Mouse (Mus musculus): ENCODE measurements around the gene Sema4a. TPM values are rescaled to one million over a fixed set of nuclear protein-coding genes. Genes with fewer than 3 reads are reported as not detected.

Sema4a gene
- polyA plus RNA-seq, 1 experiment from 2014 or later, result 17.6 TPM

DNA sequence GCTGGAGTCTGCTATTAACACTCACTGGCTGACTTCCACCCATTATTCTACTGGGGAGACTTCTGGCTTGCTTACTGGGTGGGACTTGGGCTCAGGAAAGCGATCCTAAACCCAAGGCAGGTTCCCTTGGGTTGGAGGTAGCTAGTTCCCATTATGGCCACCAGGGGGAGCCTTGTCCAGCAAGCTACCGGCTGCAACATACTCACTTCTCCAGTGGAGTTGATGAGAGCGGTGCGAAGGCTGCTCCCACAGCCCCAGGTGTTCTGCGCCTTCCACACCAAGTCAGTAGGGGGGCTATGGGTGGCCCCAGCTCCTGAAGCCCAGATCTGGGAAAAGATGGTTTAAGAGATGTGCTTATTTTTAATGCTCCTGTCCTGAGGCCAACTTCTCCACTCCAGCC is 22.6 kb upstream of the Sema4a start:
- Histone ChIP-seq H3K27ac (no peak overlapping the region), H3K9ac (no peak overlapping the region), H3K4me2 (no peak overlapping the region), H3K4me3 (no peak overlapping the region), H3K27me3 (replicated peaks) (peaks cover 61% of the 10 kb centered on the region), H3K4me1 (peaks cover 6% of the 10 kb centered on the region), H3K36me3 (peaks cover 81% of the 10 kb centered on the region), H3K9me3 (replicated peaks) (no peaks in the 10 kb centered on the region)
- 10% methylated on average over 5 of the region's 5 CpGs for WGBS (ENCODE audit: insufficient replicate concordance)
- ATAC-seq, result peak; percentile 61

DNA sequence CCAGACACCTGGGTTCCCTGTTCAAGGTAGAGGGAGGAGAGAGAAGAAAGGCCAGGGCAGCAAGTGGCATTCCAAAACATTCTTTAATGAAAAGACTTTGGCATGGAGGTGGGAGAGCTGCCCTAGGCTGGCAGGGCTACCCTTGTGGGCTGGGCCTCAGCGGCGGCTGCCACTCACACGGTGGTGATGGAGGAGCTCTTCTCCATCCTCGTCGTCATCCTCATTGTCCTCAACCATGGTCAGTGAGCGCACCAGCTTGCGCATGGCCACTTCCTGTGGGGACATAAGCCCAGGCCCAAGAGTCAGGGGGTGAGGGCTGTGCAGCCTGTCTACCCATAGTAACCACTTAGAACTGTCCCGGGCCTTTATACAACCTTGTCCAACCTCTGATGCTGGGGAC is 22.2 kb upstream of the Sema4a start:
- Histone ChIP-seq H3K4me2 (no peak overlapping the region), H3K36me3 (peaks cover 76% of the 10 kb centered on the region), H3K27me3 (replicated peaks) (peaks cover 61% of the 10 kb centered on the region), H3K27ac (no peak overlapping the region), H3K4me3 (no peak overlapping the region), H3K4me1 (peaks cover 3% of the 10 kb centered on the region; the same call in 1 of the 2 replicates), H3K9me3 (replicated peaks) (no peaks in the 10 kb centered on the region), H3K9ac (no peak overlapping the region)
- 0 out of 2 replicates have a peak, but pooled peaks have one; percentile 9 for ATAC-seq
- WGBS (ENCODE audit: insufficient replicate concordance), result 68% methylated on average over 8 of the region's 8 CpGs

DNA sequence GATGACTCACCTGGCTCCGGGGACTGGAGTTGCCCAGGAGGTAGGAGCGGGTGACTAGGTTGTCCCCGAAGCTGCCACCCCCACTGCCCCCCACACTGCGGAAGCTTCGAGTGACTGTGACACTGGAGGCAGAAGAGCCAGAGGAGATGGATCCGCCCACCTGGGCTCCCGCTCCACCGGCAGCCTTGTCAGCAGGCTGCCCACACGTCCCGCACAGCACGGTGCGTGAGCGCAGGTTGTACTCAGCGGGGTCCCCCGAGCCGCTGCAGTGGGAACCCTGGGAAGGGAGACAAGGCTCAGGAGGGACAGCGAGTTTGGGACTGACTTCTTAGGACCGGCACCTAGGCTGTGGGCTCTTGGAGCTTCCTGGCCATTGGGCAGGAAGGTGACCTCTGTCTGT is 21.4 kb upstream of the Sema4a start:
- Histone ChIP-seq H3K4me3 (no peak overlapping the region), H3K36me3 (peaks cover 68% of the 10 kb centered on the region), H3K27ac (no peak overlapping the region), H3K27me3 (replicated peaks) (peaks cover 61% of the 10 kb centered on the region), H3K4me2 (no peak overlapping the region), H3K4me1 (peaks cover 7% of the 10 kb centered on the region), H3K9me3 (replicated peaks) (no peaks in the 10 kb centered on the region), H3K9ac (no peak overlapping the region)
- WGBS (ENCODE audit: insufficient replicate concordance), result 50% methylated on average over 18 of the region's 18 CpGs
- ATAC-seq, result no peak

DNA sequence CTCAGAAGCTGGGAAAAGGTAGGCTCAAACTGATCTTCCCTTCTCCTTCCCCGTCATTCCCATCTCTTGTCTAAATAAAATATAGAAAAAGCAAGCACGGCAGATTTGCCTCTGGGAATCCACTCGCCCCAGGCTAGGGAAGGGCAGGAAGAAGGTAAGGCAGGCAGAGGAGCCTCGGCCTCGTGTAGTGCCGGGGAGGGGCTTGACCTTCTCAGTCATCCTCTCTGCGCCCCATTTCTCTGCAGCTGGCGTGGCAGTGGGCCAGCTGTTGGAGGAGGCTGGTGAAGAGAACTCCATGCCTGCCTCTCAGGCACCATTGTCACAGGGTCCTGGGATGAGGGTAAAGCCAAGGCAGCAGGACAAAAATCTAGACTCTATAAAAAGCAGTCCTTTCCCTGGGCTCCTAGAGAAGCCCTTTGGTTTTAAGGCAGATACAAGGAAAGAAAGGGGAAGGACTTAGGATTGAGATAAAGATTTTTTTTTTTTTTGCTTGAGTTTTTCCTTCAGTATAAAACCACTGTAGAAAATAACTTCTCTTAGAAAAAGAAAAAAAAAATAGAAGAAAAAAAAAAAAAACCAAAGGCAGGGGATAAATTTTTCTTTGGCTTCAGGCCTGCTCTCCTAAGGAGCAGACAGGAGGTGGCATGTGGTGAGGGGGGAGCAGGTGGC is 20.5 kb upstream of the Sema4a start:
- Histone ChIP-seq H3K4me1 (peaks cover 7% of the 10 kb centered on the region), H3K27me3 (replicated peaks) (peaks cover 54% of the 10 kb centered on the region), H3K4me2 (no peak overlapping the region), H3K27ac (no peak overlapping the region), H3K9me3 (replicated peaks) (no peaks in the 10 kb centered on the region), H3K36me3 (peaks cover 59% of the 10 kb centered on the region), H3K4me3 (no peak overlapping the region), H3K9ac (no peak overlapping the region)
- no peak for ATAC-seq
- 64% methylated on average over 8 of the region's 8 CpGs for WGBS (ENCODE audit: insufficient replicate concordance)

DNA sequence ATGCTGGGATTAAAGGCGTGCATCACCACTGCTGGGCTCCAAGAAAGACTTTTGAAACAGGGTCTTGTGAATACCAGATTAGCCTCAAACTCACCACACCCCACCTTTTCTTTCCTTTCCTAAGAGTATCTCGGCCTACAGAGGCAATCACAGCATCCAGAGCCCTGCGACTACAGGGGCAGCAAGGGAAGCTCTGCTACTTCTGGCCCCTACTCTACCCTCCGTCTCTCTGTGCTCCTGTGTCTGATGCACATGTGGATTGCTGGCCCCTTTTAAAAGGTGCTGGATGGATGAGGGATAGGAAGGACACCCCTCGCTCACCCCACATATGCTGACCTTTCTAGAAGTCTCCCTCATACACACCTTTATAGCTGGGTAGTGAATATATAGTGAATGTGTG is 19.7 kb upstream of the Sema4a start:
- Histone ChIP-seq H3K27ac (no peak overlapping the region), H3K4me1 (peaks cover 7% of the 10 kb centered on the region), H3K9me3 (replicated peaks) (no peaks in the 10 kb centered on the region), H3K4me3 (no peak overlapping the region), H3K27me3 (replicated peaks) (peaks cover 46% of the 10 kb centered on the region), H3K4me2 (no peak overlapping the region), H3K36me3 (peaks cover 51% of the 10 kb centered on the region), H3K9ac (no peak overlapping the region)
- WGBS (ENCODE audit: insufficient replicate concordance), result 76% methylated on average over 5 of the region's 5 CpGs
- no peak for ATAC-seq

DNA sequence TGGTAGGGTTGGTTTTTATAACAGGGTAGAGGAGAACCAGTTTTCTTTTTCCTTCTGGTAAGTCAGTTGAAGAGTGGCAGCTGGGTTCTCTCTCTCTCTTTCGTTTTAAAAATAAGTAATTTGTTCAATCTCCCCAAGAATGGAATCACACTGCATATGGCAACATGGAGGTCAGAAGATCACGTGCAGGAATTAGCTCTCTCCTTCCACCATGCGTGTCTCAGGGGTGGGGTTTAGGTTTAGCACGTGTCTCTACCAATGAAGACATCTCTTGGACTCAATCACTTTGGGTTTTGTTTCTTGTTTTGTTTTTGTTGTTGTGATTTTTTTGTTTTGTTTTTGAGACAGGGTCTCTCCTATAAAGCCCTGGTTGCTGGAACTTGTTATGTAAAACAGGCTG is 18.8 kb upstream of the Sema4a start:
- no peaks in the 10 kb centered on the region for H3K9me3 ChIP-seq (replicated peaks)
- H3K27ac ChIP-seq, result no peak overlapping the region
- peaks cover 43% of the 10 kb centered on the region for H3K36me3 ChIP-seq
- ATAC-seq, result no peak
- WGBS (ENCODE audit: insufficient replicate concordance), result 75% methylated on average over 4 of the region's 4 CpGs
- H3K9ac ChIP-seq, result no peak overlapping the region
- H3K4me1 ChIP-seq, result peaks cover 7% of the 10 kb centered on the region
- H3K27me3 ChIP-seq (replicated peaks), result peaks cover 38% of the 10 kb centered on the region
- no peak overlapping the region for H3K4me3 ChIP-seq
- H3K4me2 ChIP-seq, result no peak overlapping the region

DNA sequence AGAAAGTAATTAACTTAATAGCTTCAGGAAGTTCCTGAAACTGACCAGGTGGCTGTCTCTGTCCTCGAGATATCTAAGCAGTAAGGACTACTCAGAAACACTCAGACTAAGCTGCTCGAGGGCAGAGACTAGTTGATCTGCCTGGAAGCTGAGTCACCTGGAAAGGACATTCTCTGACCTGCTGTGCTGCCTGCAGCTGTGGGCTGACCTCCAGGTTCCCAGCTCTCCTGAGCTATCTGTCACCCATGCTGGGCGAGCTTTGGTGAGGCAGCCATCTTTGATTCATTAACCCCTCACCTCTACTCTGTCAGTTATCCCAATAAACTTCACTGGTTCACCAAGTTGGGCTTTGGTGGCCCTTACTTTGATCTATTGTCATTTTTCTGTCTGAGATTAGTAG is 18.2 kb upstream of the Sema4a start:
- no peak overlapping the region for H3K9ac ChIP-seq
- peaks cover 7% of the 10 kb centered on the region for H3K4me1 ChIP-seq
- no peak overlapping the region for H3K27ac ChIP-seq
- ATAC-seq, result no peak
- no peaks in the 10 kb centered on the region for H3K9me3 ChIP-seq (replicated peaks)
- H3K4me3 ChIP-seq, result no peak overlapping the region
- no peak overlapping the region for H3K4me2 ChIP-seq
- 51% methylated on average over 3 of the region's 3 CpGs for WGBS (ENCODE audit: insufficient replicate concordance)
- peaks cover 36% of the 10 kb centered on the region for H3K36me3 ChIP-seq
- H3K27me3 ChIP-seq (replicated peaks), result peaks cover 32% of the 10 kb centered on the region

DNA sequence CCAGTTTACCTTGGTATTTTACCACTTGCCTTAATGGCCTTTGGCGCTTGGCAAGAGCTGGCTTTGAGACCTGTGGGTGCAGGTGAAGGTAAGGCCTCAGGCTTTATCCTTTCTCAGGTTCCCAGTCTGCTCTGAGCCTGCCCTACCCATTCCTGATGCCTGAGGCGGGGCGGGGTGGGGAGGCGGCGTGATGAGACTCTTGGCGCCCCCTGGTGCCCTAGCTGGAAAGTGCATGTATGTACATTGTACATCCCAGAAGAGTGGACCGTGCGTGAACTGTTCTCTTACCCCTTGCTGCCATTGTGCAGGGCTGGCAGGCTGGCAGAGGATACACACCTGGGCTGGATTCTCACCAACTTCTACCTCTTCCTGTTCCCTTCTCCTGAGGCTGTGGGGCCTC is 16.8 kb upstream of the Sema4a start:
- no peak overlapping the region for H3K9ac ChIP-seq
- H3K36me3 ChIP-seq, result peaks cover 22% of the 10 kb centered on the region
- no peaks in the 10 kb centered on the region for H3K9me3 ChIP-seq (replicated peaks)
- no peak overlapping the region for H3K27ac ChIP-seq
- H3K27me3 ChIP-seq (replicated peaks), result peaks cover 18% of the 10 kb centered on the region
- peaks cover 7% of the 10 kb centered on the region; the same call in 1 of the 2 replicates for H3K4me1 ChIP-seq
- peak; percentile 71; the same call in 1 of the 2 replicates for ATAC-seq
- 3% methylated on average over 8 of the region's 8 CpGs for WGBS (ENCODE audit: insufficient replicate concordance)
- no peak overlapping the region for H3K4me3 ChIP-seq
- no peak overlapping the region for H3K4me2 ChIP-seq

DNA sequence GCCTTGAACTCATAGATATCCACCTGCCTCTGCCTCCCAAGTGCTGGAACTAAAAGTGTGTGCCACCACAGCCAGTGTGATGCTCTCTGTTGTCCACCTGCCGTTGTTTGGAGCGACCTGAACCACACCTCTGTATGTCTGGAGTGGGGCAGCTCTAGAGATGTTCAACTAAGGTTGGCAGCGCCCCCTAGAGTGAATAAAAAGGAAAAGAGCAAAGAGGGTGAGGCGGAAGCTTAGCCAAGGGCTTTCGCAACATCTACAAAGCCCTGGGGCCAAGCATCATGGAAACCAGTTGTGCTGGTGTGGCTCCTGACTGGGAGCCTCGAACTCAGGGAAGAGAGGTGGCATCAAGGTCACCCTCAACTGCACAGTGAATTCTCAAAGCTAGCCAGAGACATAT is 15.4 kb upstream of the Sema4a start:
- Histone ChIP-seq H3K4me1 (peaks cover 7% of the 10 kb centered on the region; the same call in 1 of the 2 replicates), H3K9me3 (replicated peaks) (no peaks in the 10 kb centered on the region), H3K4me3 (no peak overlapping the region), H3K4me2 (no peak overlapping the region), H3K9ac (no peak overlapping the region), H3K36me3 (peaks cover 9% of the 10 kb centered on the region), H3K27me3 (replicated peaks) (peaks cover 9% of the 10 kb centered on the region), H3K27ac (no peak overlapping the region)
- ATAC-seq, result peak; percentile 42; the same call in 1 of the 2 replicates
- WGBS (ENCODE audit: insufficient replicate concordance), result 47% methylated on average over 6 of the region's 6 CpGs

DNA sequence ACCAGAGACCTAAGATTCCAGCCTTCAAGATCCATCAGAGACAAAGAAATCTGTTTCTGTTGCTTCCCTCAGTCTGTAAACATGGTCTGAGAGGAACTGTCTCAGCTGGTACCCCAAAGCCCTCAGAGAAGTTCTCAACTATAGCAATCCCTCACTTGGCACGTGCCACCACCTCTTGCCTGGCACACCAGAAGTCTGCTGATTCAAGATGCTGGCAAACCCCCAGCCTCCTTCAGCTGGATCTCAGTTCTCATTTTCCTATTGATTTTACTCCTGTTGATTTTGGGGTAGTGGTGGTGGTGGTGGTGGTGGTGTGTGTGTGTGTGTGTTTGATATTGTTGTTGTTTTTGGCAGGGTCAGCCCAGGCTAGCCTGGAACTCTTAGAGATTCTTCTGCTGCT is 12.6 kb upstream of the Sema4a start:
- H3K4me3 ChIP-seq, result no peak overlapping the region
- peaks cover 10% of the 10 kb centered on the region; the same call in 1 of the 2 replicates for H3K4me1 ChIP-seq
- peaks cover 4% of the 10 kb centered on the region; the same call in 1 of the 2 replicates for H3K27me3 ChIP-seq (replicated peaks)
- no peak overlapping the region for H3K9ac ChIP-seq
- H3K4me2 ChIP-seq, result no peak overlapping the region
- no peak overlapping the region for H3K27ac ChIP-seq
- WGBS (ENCODE audit: insufficient replicate concordance), result 90% methylated on average over 1 of the region's 1 CpGs
- H3K9me3 ChIP-seq (replicated peaks), result no peaks in the 10 kb centered on the region
- no peak for ATAC-seq
- H3K36me3 ChIP-seq, result no peaks in the 10 kb centered on the region

DNA sequence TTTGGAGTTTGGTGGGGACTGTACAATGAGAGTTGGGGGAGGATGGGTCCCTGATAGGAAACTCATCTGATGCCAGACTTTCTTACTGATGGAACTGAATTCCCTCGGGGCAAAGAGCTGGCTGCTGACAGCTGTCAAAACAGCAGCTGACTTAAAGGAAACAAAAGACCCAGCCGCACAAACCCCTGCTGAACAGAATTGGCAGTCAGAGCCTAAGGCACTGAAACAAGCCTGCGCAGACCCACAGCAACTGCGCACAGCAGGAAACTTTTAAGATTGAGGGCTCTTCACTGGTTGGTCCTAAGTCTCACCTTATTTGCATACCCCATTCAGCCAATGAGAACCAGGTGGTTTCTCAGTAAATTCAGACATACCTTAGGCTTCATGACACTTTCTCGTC is 12.0 kb upstream of the Sema4a start:
- Histone ChIP-seq H3K36me3 (no peaks in the 10 kb centered on the region), H3K27me3 (replicated peaks) (peaks cover 8% of the 10 kb centered on the region; the same call in 1 of the 2 replicates), H3K4me2 (no peak overlapping the region), H3K4me3 (no peak overlapping the region), H3K27ac (no peak overlapping the region), H3K9ac (no peak overlapping the region), H3K4me1 (peaks cover 9% of the 10 kb centered on the region; the same call in 1 of the 2 replicates), H3K9me3 (replicated peaks) (no peaks in the 10 kb centered on the region)
- 46% methylated on average over 5 of the region's 5 CpGs for WGBS (ENCODE audit: insufficient replicate concordance)
- no peak for ATAC-seq

DNA sequence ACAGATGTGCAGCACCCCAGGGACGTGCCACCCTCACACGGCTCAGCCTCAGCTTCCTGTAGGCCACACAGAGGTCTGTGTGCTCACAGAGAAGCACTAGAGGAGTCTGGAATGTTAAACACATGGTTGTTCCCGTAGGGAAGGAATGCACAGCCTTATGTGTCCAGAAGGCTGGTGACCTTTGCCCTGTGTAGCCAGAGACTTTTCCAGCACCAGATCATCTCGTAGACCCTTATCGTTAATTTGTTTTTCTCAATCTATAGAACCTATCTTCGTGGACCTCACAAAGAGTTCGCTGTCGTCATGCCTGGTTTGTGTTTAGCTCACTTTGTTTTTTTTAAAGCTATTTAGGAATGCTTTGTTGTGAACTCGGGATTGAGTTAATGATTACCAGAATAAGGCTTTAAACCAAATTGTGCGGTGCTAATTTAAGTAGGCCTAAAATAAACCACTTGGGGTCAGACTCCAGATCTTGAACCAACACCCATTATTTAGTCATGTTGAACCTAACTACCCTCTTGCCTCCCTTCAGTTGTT is 10.0 kb upstream of the Sema4a start:
- peak; percentile 56 for ATAC-seq
- H3K4me2 ChIP-seq, result no peak overlapping the region
- no peaks in the 10 kb centered on the region for H3K9me3 ChIP-seq (replicated peaks)
- no peak overlapping the region for H3K27ac ChIP-seq
- peaks cover 13% of the 10 kb centered on the region; the same call in 1 of the 2 replicates for H3K27me3 ChIP-seq (replicated peaks)
- peaks cover 7% of the 10 kb centered on the region; the same call in 1 of the 2 replicates for H3K4me1 ChIP-seq
- no peaks in the 10 kb centered on the region for H3K36me3 ChIP-seq
- H3K4me3 ChIP-seq, result no peak overlapping the region
- 67% methylated on average over 10 of the region's 10 CpGs for WGBS (ENCODE audit: insufficient replicate concordance)
- no peak overlapping the region for H3K9ac ChIP-seq
